Mouse (Mus musculus) urinary bladder, adult 2 months (tissue): ENCODE results near the gene Sh3bgrl2. TPM values are rescaled to one million over a fixed set of nuclear protein-coding genes. Genes with fewer than 3 reads are reported as not detected.

ENCODE experiments used
- DNase-seq: peaks from one replicate; pipeline ENCODE4 v3.0.0; 2022; ENCODE audit warnings: low spot score
- polyA plus RNA-seq: library from polyadenylated mRNA; depleted of rRNA; stranded (reverse); fragments of >200 nt; gene quantifications from 2 replicates; pipeline ENCODE4 v1.2.3, GENCODE M21; 2012; rRNA removed

Sh3bgrl2 gene
- polyA plus RNA-seq, 1 experiment: 53.3 TPM

GRCm38 (mm10) chr9:83679626-83680025 lies 131.5 kb downstream of the Sh3bgrl2 start:
- DNase-seq: no peak

- DNase-seq: no peak
Observed at GRCm38 (mm10) chr9:83681661-83682655, 133.8 kb downstream of the Sh3bgrl2 start.

- DNase-seq: no peak
Observed at GRCm38 (mm10) chr9:83686511-83687100, 138.5 kb downstream of the Sh3bgrl2 start.

GRCm38 (mm10) chr9:83687904-83688303 lies 139.8 kb downstream of the Sh3bgrl2 start:
- no peak for DNase-seq

Other genes with a start within 250 kb of the Sh3bgrl2 start
- 4.8 and 5.2 TPM in 2 replicates for gene Lca5, start 107.2 kb upstream of the Sh3bgrl2 start, polyA plus RNA-seq